Comparison of ENCODE assay signal across 7 mouse cellular contexts in the genomic region with DNA sequence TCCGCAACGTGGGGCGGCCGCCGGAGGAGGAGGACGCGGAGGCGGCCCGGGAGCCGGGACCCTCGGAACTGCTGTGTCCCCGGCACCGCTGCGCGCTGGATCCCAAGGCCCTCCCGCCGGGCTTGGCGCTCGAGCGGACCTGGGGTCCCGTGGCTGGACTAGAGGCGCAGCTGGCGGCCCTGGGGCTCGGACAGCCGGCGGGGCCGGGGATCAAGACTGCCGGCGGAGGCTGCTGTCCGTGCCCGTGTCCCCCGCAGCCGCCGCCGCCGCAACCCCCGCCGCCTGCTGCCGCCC. TPM values are rescaled to one million over a fixed set of nuclear protein-coding genes. Genes with fewer than 3 reads are reported as not detected.
DNase-seq lines count a peak whose midpoint lies in the region; ATAC-seq and TF ChIP-seq lines count a peak whose summit lies in the region.

No protein-coding gene starts in this region.

- 0 out of 2 replicates have a peak, but pooled peaks cover 3% of the 10 kb centered on the region for H3K36me3 ChIP-seq in forebrain, embryonic 15.5 days
- no peaks in the 10 kb centered on the region for H3K36me3 ChIP-seq in kidney, postnatal 0 days (ENCODE audit: insufficient read depth, low read length)
- H3K36me3 ChIP-seq in midbrain, embryonic 11.5 days (ENCODE audit: control insufficient read depth, insufficient read depth, low read length) = no peaks in the 10 kb centered on the region

- H3K27me3 ChIP-seq in forebrain, embryonic 15.5 days = no peaks in the 10 kb centered on the region
- H3K27me3 ChIP-seq in kidney, postnatal 0 days (ENCODE audit: insufficient read depth, low read length) = no peaks in the 10 kb centered on the region
- H3K27me3 ChIP-seq in midbrain, embryonic 11.5 days (ENCODE audit: control insufficient read depth, insufficient read depth, low read length) = no peaks in the 10 kb centered on the region

- DNase-seq in lung, adult 2 months = no peak
- no peak for DNase-seq in lung, postnatal 25 days (ENCODE audit: low spot score)
- DNase-seq in cerebellum, adult 8-10 months = peak; percentile 51
- peak; percentile 37 for DNase-seq in kidney, postnatal 0 days (ENCODE audit: low spot score)
- no peak for DNase-seq in midbrain, embryonic 11.5 days (ENCODE audit: low spot score, missing footprints)
- peak; percentile 31 for DNase-seq in urinary bladder, postnatal 25 days (ENCODE audit: low spot score)

- peaks cover 10% of the 10 kb centered on the region for H3K4me1 ChIP-seq in lung, adult 2 months (ENCODE audit: control insufficient read depth, insufficient read depth, low read length)
- peaks cover 45% of the 10 kb centered on the region for H3K4me1 ChIP-seq in forebrain, embryonic 15.5 days
- peaks cover 19% of the 10 kb centered on the region; the same call in 1 of the 2 replicates for H3K4me1 ChIP-seq in kidney, postnatal 0 days (replicated peaks; ENCODE audit: insufficient read depth, low read length)
- peaks cover 18% of the 10 kb centered on the region for H3K4me1 ChIP-seq in midbrain, embryonic 11.5 days (ENCODE audit: control insufficient read depth, insufficient read depth, low read length)

- WGBS in lung, adult 2 months = under 1% methylated on average over 38 of the region's 39 CpGs
- under 1% methylated on average over 33 of the region's 39 CpGs for WGBS in forebrain, embryonic 15.5 days
- WGBS in kidney, postnatal 0 days = 0% methylated on average over 30 of the region's 39 CpGs
- WGBS in midbrain, embryonic 11.5 days = under 1% methylated on average over 29 of the region's 39 CpGs

- H3K9ac ChIP-seq in forebrain, embryonic 15.5 days (replicated peaks) = peak overlapping the region; percentile 92
- peak overlapping the region; percentile 96 for H3K9ac ChIP-seq in kidney, postnatal 0 days (ENCODE audit: low read depth, low read length)
- peak overlapping the region; percentile 98 for H3K9ac ChIP-seq in midbrain, embryonic 11.5 days (ENCODE audit: low read length)

- H3K9me3 ChIP-seq in forebrain, embryonic 15.5 days = no peaks in the 10 kb centered on the region
- H3K9me3 ChIP-seq in kidney, postnatal 0 days (replicated peaks; ENCODE audit: low read length) = no peaks in the 10 kb centered on the region
- H3K9me3 ChIP-seq in midbrain, embryonic 11.5 days (ENCODE audit: control insufficient read depth, low read length) = no peaks in the 10 kb centered on the region

- H3K4me3 ChIP-seq in lung, adult 2 months (replicated peaks; ENCODE audit: extremely low read depth, low read depth, low read length) = peak overlapping the region; percentile 85
- peak overlapping the region; percentile 59 for H3K4me3 ChIP-seq in forebrain, embryonic 15.5 days
- peak overlapping the region; percentile 94 for H3K4me3 ChIP-seq in kidney, postnatal 0 days (replicated peaks; ENCODE audit: low read depth, low read length)
- peak overlapping the region; percentile 97 for H3K4me3 ChIP-seq in midbrain, embryonic 11.5 days (ENCODE audit: low read depth, low read length)

- no peak; the same call in 1 of the 2 replicates for ATAC-seq in forebrain, embryonic 15.5 days (replicated peaks)
- ATAC-seq in kidney, postnatal 0 days (replicated peaks; ENCODE audit: low FRiP score, low read depth) = peak; percentile 44; the same call in 1 of the 2 replicates
- peak; percentile 62; the same call in 1 of the 2 replicates for ATAC-seq in midbrain, embryonic 11.5 days (ENCODE audit: low FRiP score)

- peak overlapping the region; percentile 92 for H3K27ac ChIP-seq in forebrain, embryonic 15.5 days (replicated peaks)
- peak overlapping the region; percentile 88 for H3K27ac ChIP-seq in kidney, postnatal 0 days
- H3K27ac ChIP-seq in midbrain, embryonic 11.5 days (ENCODE audit: low read depth, low read length) = peak overlapping the region; percentile 64

- TF ChIP-seq CTCF in lung, adult 2 months (IDR thresholded peaks at IDR 0.05; ENCODE audit: insufficient read depth, low read length) = no peak
- TF ChIP-seq CTCF in kidney, postnatal 0 days (IDR thresholded peaks at IDR 0.05; ENCODE audit: low read depth) = no peak

- peak overlapping the region; percentile 67 for H3K4me2 ChIP-seq in forebrain, embryonic 15.5 days (replicated peaks)
- H3K4me2 ChIP-seq in kidney, postnatal 0 days (ENCODE audit: low read length) = peak overlapping the region; percentile 93
- H3K4me2 ChIP-seq in midbrain, embryonic 11.5 days = peak overlapping the region; percentile 94

- no peak for TF ChIP-seq POLR2A in lung, adult 2 months (IDR thresholded peaks at IDR 0.05; ENCODE audit: borderline replicate concordance, extremely low read depth, low read depth, low read length)

RNA-seq across cellular contexts. Expression of gene Socs7, which starts 0.2 kb away (rescaled TPM):
- 9.8 and 11.3 TPM in 2 replicates for polyA plus RNA-seq in lung, adult 2 months (2012; rRNA removed)
- polyA plus RNA-seq in forebrain, embryonic 15.5 days (2015; fragmentation: Nextera tagmentation; extraction: Ambion mirVana) = 10.1 and 10.6 TPM in 2 replicates
- 2.4 and 2.6 TPM in 2 replicates for polyA plus RNA-seq in kidney, postnatal 0 days (2015; fragmentation: Nextera tagmentation; extraction: Ambion mirVana)
- polyA plus RNA-seq in midbrain, embryonic 11.5 days (2014; fragmentation: Nextera tagmentation; extraction: Ambion mirVana) = 3.4 and 3.7 TPM in 2 replicates

RNA-seq across cellular contexts. Expression of gene Gpr179, which starts 10.7 kb away (rescaled TPM):
- polyA plus RNA-seq in lung, adult 2 months (2012; rRNA removed) = 0.23 and 0.24 TPM in 2 replicates
- polyA plus RNA-seq in forebrain, embryonic 15.5 days (2015; fragmentation: Nextera tagmentation; extraction: Ambion mirVana) = 0.18 and 0.33 TPM in 2 replicates
- polyA plus RNA-seq in kidney, postnatal 0 days (2015; fragmentation: Nextera tagmentation; extraction: Ambion mirVana) = 0.05 and 0.06 TPM in 2 replicates
- polyA plus RNA-seq in midbrain, embryonic 11.5 days (2014; fragmentation: Nextera tagmentation; extraction: Ambion mirVana) = 0.03 TPM in 1 of 2 replicates, not detected in the other

RNA-seq across cellular contexts. Expression of gene Mrpl45, which starts 47.1 kb away (rescaled TPM):
- 5.1 and 8.3 TPM in 2 replicates for polyA plus RNA-seq in lung, adult 2 months (2012; rRNA removed)
- polyA plus RNA-seq in forebrain, embryonic 15.5 days (2015; fragmentation: Nextera tagmentation; extraction: Ambion mirVana) = 39.0 and 40.6 TPM in 2 replicates
- polyA plus RNA-seq in kidney, postnatal 0 days (2015; fragmentation: Nextera tagmentation; extraction: Ambion mirVana) = 54.3 and 56.9 TPM in 2 replicates
- polyA plus RNA-seq in midbrain, embryonic 11.5 days (2014; fragmentation: Nextera tagmentation; extraction: Ambion mirVana) = 56.6 and 58.9 TPM in 2 replicates

RNA-seq across cellular contexts. Expression of gene Arhgap23, which starts 52.7 kb away (rescaled TPM):
- 74.3 and 90.6 TPM in 2 replicates for polyA plus RNA-seq in lung, adult 2 months (2012; rRNA removed)
- 7.1 and 8.4 TPM in 2 replicates for polyA plus RNA-seq in forebrain, embryonic 15.5 days (2015; fragmentation: Nextera tagmentation; extraction: Ambion mirVana)
- 5.4 and 5.7 TPM in 2 replicates for polyA plus RNA-seq in kidney, postnatal 0 days (2015; fragmentation: Nextera tagmentation; extraction: Ambion mirVana)
- polyA plus RNA-seq in midbrain, embryonic 11.5 days (2014; fragmentation: Nextera tagmentation; extraction: Ambion mirVana) = 2.5 and 2.8 TPM in 2 replicates

Comparison
In these comparisons a context has a peak if more than half of its experiments do, and no peak if none do; other contexts are left out.
1. DNase-seq: peak in cerebellum, adult 8-10 months (single experiment), kidney, postnatal 0 days (single experiment) and urinary bladder, postnatal 25 days (single experiment); none in lung, adult 2 months (single experiment), lung, postnatal 25 days (single experiment) and midbrain, embryonic 11.5 days (single experiment).
2. Peak in every context shown above with its lines, with median percentiles within 50 percentile points of each other: H3K4me3 ChIP-seq, H3K27ac ChIP-seq, H3K4me2 ChIP-seq and H3K9ac ChIP-seq.